Mouse (Mus musculus): ENCODE measurements at regions not wholly inside any gene's neighbourhood (a gene's known extent, or its start where the extent isn't known, plus 50 kb on each side); places are given as distances from the start of the nearest gene placed in this dataset.

DNA sequence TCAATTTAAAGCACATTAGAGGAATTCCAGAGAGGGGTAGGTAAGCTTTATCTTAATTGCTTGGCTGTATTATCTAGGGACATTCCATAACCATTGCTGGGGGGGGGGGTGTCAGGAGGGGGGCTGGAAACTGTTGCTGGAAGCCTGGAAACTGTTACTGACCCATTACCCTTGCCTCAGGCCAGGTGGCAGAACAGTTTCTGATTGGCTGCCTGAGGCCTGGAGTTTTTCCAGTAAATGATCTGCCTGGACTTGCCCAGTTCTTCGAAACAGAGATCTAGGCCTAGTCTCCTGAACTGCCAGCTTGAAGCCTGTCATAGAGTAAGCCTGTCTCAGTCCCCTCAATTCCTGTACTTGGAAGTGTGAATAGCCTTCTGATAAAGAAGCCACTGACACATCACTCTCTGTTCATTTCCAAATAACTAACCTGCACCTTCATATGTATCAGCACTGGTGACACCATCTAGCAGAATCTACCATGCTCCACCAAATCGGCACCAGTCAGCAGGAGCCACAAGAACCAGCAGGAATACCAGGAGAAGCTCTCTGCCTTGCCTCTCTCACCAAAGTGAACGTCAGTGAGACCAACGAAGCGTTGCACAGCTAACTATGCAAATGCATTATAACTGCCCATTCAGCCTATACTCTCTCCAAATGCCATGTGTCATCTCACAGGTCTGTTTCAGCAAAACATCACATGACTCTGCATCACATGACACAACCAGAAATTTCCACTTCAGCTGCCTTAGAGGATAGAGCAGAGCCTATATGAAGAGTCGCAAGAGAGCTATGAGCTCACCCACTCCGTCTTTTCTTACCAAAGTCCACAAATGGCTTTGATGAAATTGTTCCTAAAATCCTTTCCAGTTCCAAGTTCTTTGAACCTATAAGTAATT, 200.7 kb downstream of the Sp3 start:
- Histone ChIP-seq H3K36me3 (ENCODE audit: control insufficient read depth, insufficient read depth) (no peaks in the 10 kb centered on the region), H3K27ac (ENCODE audit: low read depth, low read length) (no peak overlapping the region), H3K4me3 (ENCODE audit: low read depth, low read length) (no peak overlapping the region), H3K4me2 (replicated peaks; ENCODE audit: low read depth) (no peak overlapping the region), H3K4me1 (replicated peaks; ENCODE audit: control insufficient read depth, insufficient read depth, low read length) (no peaks in the 10 kb centered on the region), H3K9ac (ENCODE audit: low read depth, low read length) (no peak overlapping the region), H3K27me3 (replicated peaks; ENCODE audit: control insufficient read depth, insufficient read depth, low read length) (no peaks in the 10 kb centered on the region), H3K9me3 (ENCODE audit: control insufficient read depth) (no peaks in the 10 kb centered on the region)
- 83% methylated on average over 7 of the region's 7 CpGs for WGBS
- peak; percentile 64 for ATAC-seq
- no peak for TF ChIP-seq CTCF (IDR thresholded peaks at IDR 0.05; ENCODE audit: low read depth)

DNA sequence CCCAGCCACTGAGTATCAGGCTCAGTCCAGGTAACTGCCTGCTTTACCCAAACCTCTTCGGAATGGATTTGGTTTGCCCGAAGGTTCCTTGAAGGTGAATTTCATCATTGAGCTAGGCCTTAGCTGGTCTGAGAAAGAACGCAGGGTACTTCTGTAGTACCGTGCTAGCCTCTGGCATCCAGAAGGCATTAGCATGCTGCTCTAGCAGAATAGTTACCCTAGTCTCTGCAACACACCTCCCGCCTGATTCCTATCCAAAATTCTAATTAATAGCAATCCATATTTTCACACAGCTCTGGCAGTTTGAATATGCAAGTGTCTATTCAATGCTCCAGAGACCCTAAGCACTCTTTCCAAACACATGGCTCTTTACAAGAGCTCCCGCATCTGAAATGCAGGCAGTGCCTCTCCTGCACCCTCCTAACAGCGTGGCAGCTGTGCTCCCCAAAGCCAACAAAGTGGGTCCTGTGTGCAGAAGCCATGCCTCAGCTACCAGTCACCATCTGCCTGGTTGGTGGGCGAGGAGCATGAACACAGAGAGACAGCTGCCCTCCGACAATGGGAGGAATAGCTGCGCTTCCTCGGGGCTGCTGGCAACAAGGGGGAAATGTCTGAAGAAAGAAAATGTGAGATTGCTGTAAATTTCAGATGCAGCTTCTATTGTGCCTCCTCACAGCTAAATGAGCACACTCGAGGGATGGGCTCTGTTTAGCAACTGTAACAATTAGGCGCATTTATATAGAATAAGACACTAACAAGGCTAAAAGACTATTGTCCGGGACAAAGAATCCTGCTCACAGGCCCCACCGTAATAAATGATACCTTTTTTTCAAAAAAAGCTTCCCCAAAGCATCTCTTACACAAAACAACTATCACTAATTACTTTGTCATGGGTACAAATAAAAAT, 198.6 kb downstream of the Sp3 start:
- ATAC-seq, result no peak
- Histone ChIP-seq H3K27ac (ENCODE audit: low read depth, low read length) (no peak overlapping the region), H3K9ac (ENCODE audit: low read depth, low read length) (no peak overlapping the region), H3K36me3 (ENCODE audit: control insufficient read depth, insufficient read depth) (no peaks in the 10 kb centered on the region), H3K4me2 (replicated peaks; ENCODE audit: low read depth) (no peak overlapping the region), H3K4me3 (ENCODE audit: low read depth, low read length) (no peak overlapping the region), H3K4me1 (replicated peaks; ENCODE audit: control insufficient read depth, insufficient read depth, low read length) (0 out of 2 replicates have a peak, but pooled peaks cover 2% of the 10 kb centered on the region), H3K9me3 (ENCODE audit: control insufficient read depth) (no peaks in the 10 kb centered on the region), H3K27me3 (replicated peaks; ENCODE audit: control insufficient read depth, insufficient read depth, low read length) (no peaks in the 10 kb centered on the region)
- TF ChIP-seq CTCF (IDR thresholded peaks at IDR 0.05; ENCODE audit: low read depth), result no peak
- WGBS, result 87% methylated on average over 15 of the region's 15 CpGs

DNA sequence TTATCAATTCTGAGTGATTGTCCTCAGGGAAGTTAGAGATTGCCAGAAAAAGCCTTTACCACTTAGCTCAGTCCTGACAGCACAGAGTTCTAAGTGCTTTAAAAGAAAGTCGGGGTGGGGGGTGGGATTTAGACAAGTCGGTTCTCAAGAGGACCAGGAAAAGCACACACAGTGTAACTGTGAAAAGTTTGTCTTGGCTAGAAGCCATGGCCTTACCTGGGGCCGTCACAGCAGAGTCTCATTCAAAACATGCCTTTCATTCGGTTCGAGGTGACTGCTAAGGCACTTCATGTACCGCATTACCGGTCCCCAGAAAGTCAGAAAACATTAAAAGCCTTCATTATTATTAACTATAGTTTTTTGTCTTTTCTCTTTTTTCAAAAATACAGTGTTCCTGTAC, 197.9 kb downstream of the Sp3 start:
- TF ChIP-seq CTCF (IDR thresholded peaks at IDR 0.05; ENCODE audit: low read depth), result no peak
- no peak overlapping the region for H3K4me3 ChIP-seq (ENCODE audit: low read depth, low read length)
- no peak overlapping the region for H3K27ac ChIP-seq (ENCODE audit: low read depth, low read length)
- no peak overlapping the region for H3K9ac ChIP-seq (ENCODE audit: low read depth, low read length)
- H3K4me2 ChIP-seq (replicated peaks; ENCODE audit: low read depth), result no peak overlapping the region
- H3K36me3 ChIP-seq (ENCODE audit: control insufficient read depth, insufficient read depth), result no peaks in the 10 kb centered on the region
- WGBS, result 41% methylated on average over 7 of the region's 7 CpGs
- H3K27me3 ChIP-seq (replicated peaks; ENCODE audit: control insufficient read depth, insufficient read depth, low read length), result no peaks in the 10 kb centered on the region
- no peaks in the 10 kb centered on the region for H3K9me3 ChIP-seq (ENCODE audit: control insufficient read depth)
- ATAC-seq, result no peak
- 0 out of 2 replicates have a peak, but pooled peaks cover 2% of the 10 kb centered on the region for H3K4me1 ChIP-seq (replicated peaks; ENCODE audit: control insufficient read depth, insufficient read depth, low read length)

DNA sequence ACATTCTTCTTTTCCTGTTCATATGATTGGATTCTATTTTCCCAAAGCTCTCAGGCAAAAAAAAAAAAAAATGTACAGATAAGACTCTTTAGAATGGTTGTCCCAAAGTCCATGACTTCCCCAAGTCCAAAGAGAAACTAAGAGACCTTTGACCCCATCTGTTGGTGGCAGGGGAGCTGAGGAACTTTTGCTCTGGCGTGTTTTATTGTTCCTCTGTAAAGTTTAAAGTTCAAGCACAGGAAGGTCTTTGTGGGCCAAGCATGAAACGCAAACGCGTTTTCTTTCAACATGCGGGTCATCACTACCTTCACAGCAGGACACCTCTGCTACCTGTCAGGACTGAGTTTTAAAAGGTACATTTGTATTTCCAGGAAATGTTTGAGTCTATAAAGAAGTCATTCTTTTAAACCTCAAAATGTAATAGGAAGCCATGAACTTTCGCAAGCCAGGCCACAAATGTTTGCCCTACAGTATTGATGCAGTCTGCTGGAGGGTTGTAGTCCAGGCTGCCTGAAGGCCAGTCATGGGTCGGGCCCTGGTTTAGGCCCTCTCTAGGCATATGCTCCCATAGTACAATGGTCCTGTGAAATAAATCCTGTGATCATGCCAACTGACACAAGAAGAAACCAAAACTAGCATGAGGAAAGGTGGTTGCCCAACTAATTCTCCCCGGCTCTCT, 194.7 kb downstream of the Sp3 start:
- Histone ChIP-seq H3K27me3 (replicated peaks; ENCODE audit: control insufficient read depth, insufficient read depth, low read length) (no peaks in the 10 kb centered on the region), H3K9me3 (ENCODE audit: control insufficient read depth) (no peaks in the 10 kb centered on the region), H3K4me2 (replicated peaks; ENCODE audit: low read depth) (no peak overlapping the region), H3K9ac (ENCODE audit: low read depth, low read length) (no peak overlapping the region), H3K4me1 (replicated peaks; ENCODE audit: control insufficient read depth, insufficient read depth, low read length) (0 out of 2 replicates have a peak, but pooled peaks cover 2% of the 10 kb centered on the region), H3K36me3 (ENCODE audit: control insufficient read depth, insufficient read depth) (no peaks in the 10 kb centered on the region), H3K4me3 (ENCODE audit: low read depth, low read length) (no peak overlapping the region), H3K27ac (ENCODE audit: low read depth, low read length) (peak overlapping the region; percentile 93)
- ATAC-seq, result peak; percentile 85
- TF ChIP-seq CTCF (IDR thresholded peaks at IDR 0.05; ENCODE audit: low read depth), result no peak
- WGBS, result 49% methylated on average over 8 of the region's 8 CpGs

DNA sequence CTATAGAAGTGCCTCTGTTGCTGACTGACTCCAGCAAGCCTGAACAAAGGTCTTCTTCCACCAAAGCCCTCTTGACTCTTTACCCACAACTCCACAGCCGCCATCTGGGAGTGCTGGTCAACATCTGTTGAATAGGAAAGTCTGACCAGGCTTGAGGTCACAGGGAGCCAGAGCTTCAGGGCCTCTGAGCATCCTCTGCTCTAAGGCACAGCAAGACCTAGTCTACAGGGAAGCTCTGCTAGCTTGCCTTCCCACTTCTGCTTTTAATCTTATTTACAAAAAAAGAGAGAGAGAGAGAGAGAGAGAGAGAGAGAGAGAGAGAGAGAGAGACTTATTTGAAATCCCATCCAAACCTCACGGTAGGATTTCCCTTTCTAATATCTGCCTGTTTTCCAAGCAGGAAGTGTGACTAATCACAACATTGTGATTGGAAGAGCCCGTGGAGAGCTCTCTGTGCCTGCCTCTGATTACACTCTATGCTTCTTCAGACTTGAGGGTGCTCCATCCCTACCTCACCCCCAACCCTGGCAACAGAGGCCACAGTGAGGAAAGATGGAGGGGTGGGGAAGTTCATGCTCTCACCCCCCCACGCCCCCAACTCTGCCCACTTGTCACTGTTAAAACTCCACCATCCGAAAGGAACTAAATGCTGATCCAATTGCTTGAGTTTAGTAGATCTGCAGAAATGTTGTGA, 194.1 kb downstream of the Sp3 start:
- Histone ChIP-seq H3K9me3 (ENCODE audit: control insufficient read depth) (no peaks in the 10 kb centered on the region), H3K27ac (ENCODE audit: low read depth, low read length) (peak overlapping the region; percentile 93), H3K27me3 (replicated peaks; ENCODE audit: control insufficient read depth, insufficient read depth, low read length) (no peaks in the 10 kb centered on the region), H3K4me3 (ENCODE audit: low read depth, low read length) (no peak overlapping the region), H3K4me2 (replicated peaks; ENCODE audit: low read depth) (no peak overlapping the region), H3K9ac (ENCODE audit: low read depth, low read length) (no peak overlapping the region), H3K4me1 (replicated peaks; ENCODE audit: control insufficient read depth, insufficient read depth, low read length) (0 out of 2 replicates have a peak, but pooled peaks cover 2% of the 10 kb centered on the region), H3K36me3 (ENCODE audit: control insufficient read depth, insufficient read depth) (no peaks in the 10 kb centered on the region)
- 50% methylated on average over 5 of the region's 5 CpGs for WGBS
- no peak for ATAC-seq
- no peak for TF ChIP-seq CTCF (IDR thresholded peaks at IDR 0.05; ENCODE audit: low read depth)

All from intestine, postnatal 0 days (tissue).